Mouse (Mus musculus) macrophage (primary cell): ENCODE data around the gene Slc35e3. TPM values are rescaled to one million over a fixed set of nuclear protein-coding genes. Genes with fewer than 3 reads are reported as not detected.
A peak's percentile ranks its signal among the peaks of the same experiment; 100 is the strongest.
"Not testable (repeated sequence)": the region's sequence is repeated elsewhere in the genome, so short reads cannot be mapped to it uniquely, and the experiment has no call there.

Source experiments
- H3K27ac ChIP-seq: fragments of 350-480 bp; formaldehyde crosslinking; 2 replicates; pipeline ENCODE4 v1.9.0; 2021
- H3K36me3 ChIP-seq: fragments of 350-480 bp; formaldehyde crosslinking; 2 replicates; pipeline ENCODE4 v1.9.0; 2021; ENCODE audit errors: inconsistent target
- H3K4me3 ChIP-seq: fragments of 350-480 bp; formaldehyde crosslinking; 2 replicates; pipeline ENCODE4 v1.9.0; 2021; ENCODE audit errors: inconsistent target
- H3K79me2 ChIP-seq: fragments of 350-480 bp; formaldehyde crosslinking; 2 replicates; pipeline ENCODE4 v1.9.0; 2021; ENCODE audit errors: inconsistent target
- WGBS: methylation state at CpG from one replicate; pipeline ENCODE4 v1.1.7; 2026; ENCODE audit warnings: inconsistent platforms; ENCODE audit not compliant: missing documents; 5-methylcytosine and 5-hydroxymethylcytosine counted together
- polyA plus RNA-seq: library from polyadenylated mRNA; stranded (reverse); fragments of 250-400 nt; gene quantifications from 3 replicates; pipeline ENCODE4 v1.2.4, GENCODE M21; 2018; ENCODE audit warnings: inconsistent platforms

Slc35e3 gene
- polyA plus RNA-seq, 1 experiment from 2014 or later, result 6.8 TPM

GRCm38 (mm10) chr10:117716686-117717085 lies 29.5 kb downstream of the Slc35e3 start:
- H3K27ac ChIP-seq, result peak overlapping the region; percentile 96
- H3K79me2 ChIP-seq, result no peaks in the 10 kb centered on the region
- WGBS, result 93% methylated on average over 3 of the region's 3 CpGs
- H3K4me3 ChIP-seq, result no peak overlapping the region
- no peaks in the 10 kb centered on the region for H3K36me3 ChIP-seq

GRCm38 (mm10) chr10:117715654-117716053 lies 30.5 kb downstream of the Slc35e3 start:
- H3K36me3 ChIP-seq, H3K4me3 ChIP-seq, H3K79me2 ChIP-seq: not testable (repeated sequence)
- WGBS, result 100% methylated on average over 1 of the region's 1 CpGs
- H3K27ac ChIP-seq, result peak overlapping the region; percentile 96

GRCm38 (mm10) chr10:117714928-117715500 lies 31.2 kb downstream of the Slc35e3 start:
- Histone ChIP-seq H3K27ac (peak overlapping the region; percentile 96), H3K79me2 (no peaks in the 10 kb centered on the region), H3K4me3 (no peak overlapping the region), H3K36me3 (no peaks in the 10 kb centered on the region)
- 85% methylated on average over 4 of the region's 4 CpGs for WGBS

- Histone ChIP-seq H3K79me2 (peaks cover 9% of the 10 kb centered on the region), H3K36me3 (no peaks in the 10 kb centered on the region), H3K27ac (no peak overlapping the region), H3K4me3 (no peak overlapping the region)
- WGBS, result 100% methylated on average over 3 of the region's 3 CpGs
These were observed 32.1 kb downstream of the Slc35e3 start for GRCm38 (mm10) chr10:117714048-117714545.

- Histone ChIP-seq H3K27ac (no peak overlapping the region), H3K4me3 (no peak overlapping the region), H3K36me3 (no peaks in the 10 kb centered on the region), H3K79me2 (peaks cover 15% of the 10 kb centered on the region)
- WGBS, result 93% methylated on average over 8 of the region's 8 CpGs
These were observed 32.7 kb downstream of the Slc35e3 start for GRCm38 (mm10) chr10:117713466-117713865.

- Histone ChIP-seq H3K79me2 (peaks cover 21% of the 10 kb centered on the region), H3K27ac (no peak overlapping the region), H3K36me3 (no peaks in the 10 kb centered on the region), H3K4me3 (no peak overlapping the region)
- 99% methylated on average over 9 of the region's 9 CpGs for WGBS
These were observed 33.3 kb downstream of the Slc35e3 start for GRCm38 (mm10) chr10:117712871-117713270.

GRCm38 (mm10) chr10:117712191-117712754 lies 33.9 kb downstream of the Slc35e3 start:
- H3K79me2 ChIP-seq, result peaks cover 27% of the 10 kb centered on the region
- H3K36me3 ChIP-seq, result no peaks in the 10 kb centered on the region; the same call in 1 of the 2 replicates
- no peak overlapping the region for H3K27ac ChIP-seq
- no peak overlapping the region for H3K4me3 ChIP-seq
- 91% methylated on average over 5 of the region's 9 CpGs for WGBS

GRCm38 (mm10) chr10:117711408-117711807 lies 34.8 kb downstream of the Slc35e3 start:
- peak overlapping the region; percentile 62 for H3K4me3 ChIP-seq
- 90% methylated on average over 5 of the region's 5 CpGs for WGBS

GRCm38 (mm10) chr10:117710604-117711141 lies 35.5 kb downstream of the Slc35e3 start, which contains the start of gene Mdm2:
Gene Mdm2 (minus strand): TSS chr10:117710758.
- WGBS, result under 1% methylated on average over 37 of the region's 52 CpGs
- peak within 1 kb of the TSS; percentile 84 for H3K27ac ChIP-seq
- H3K4me3 ChIP-seq, result peak within 1 kb of the TSS; percentile 88
- H3K36me3 ChIP-seq, result peaks cover 8% of the 10 kb centered on the region
- H3K79me2 ChIP-seq, result peaks cover 43% of the 10 kb centered on the region

More at GRCm38 (mm10) chr10:117711408-117711807, 34.8 kb downstream of the Slc35e3 start:
- Histone ChIP-seq H3K79me2 (peaks cover 36% of the 10 kb centered on the region), H3K36me3 (peaks cover 5% of the 10 kb centered on the region; the same call in 1 of the 2 replicates), H3K27ac (peak overlapping the region; percentile 84)

GRCm38 (mm10) chr10:117709930-117710603 lies 36.1 kb downstream of the Slc35e3 start:
- H3K79me2 ChIP-seq, result peaks cover 49% of the 10 kb centered on the region
- WGBS, result 2% methylated on average over 49 of the region's 71 CpGs
- H3K4me3 ChIP-seq, result peak overlapping the region; percentile 88
- H3K27ac ChIP-seq, result peak overlapping the region; percentile 81
- H3K36me3 ChIP-seq, result peaks cover 15% of the 10 kb centered on the region

- WGBS, result 12% methylated on average over 12 of the region's 12 CpGs
- peaks cover 56% of the 10 kb centered on the region for H3K79me2 ChIP-seq
- H3K27ac ChIP-seq, result peak overlapping the region; percentile 81
- peak overlapping the region; percentile 88 for H3K4me3 ChIP-seq
- H3K36me3 ChIP-seq, result peaks cover 21% of the 10 kb centered on the region
These were observed 36.8 kb downstream of the Slc35e3 start for GRCm38 (mm10) chr10:117709326-117709830.

- peaks cover 27% of the 10 kb centered on the region for H3K36me3 ChIP-seq
- peak overlapping the region; percentile 81 for H3K27ac ChIP-seq
- peaks cover 61% of the 10 kb centered on the region for H3K79me2 ChIP-seq
- 31% methylated on average over 8 of the region's 9 CpGs for WGBS
- H3K4me3 ChIP-seq, result peak overlapping the region; percentile 88
These were observed 37.3 kb downstream of the Slc35e3 start for GRCm38 (mm10) chr10:117708856-117709255.

- Histone ChIP-seq H3K79me2 (peaks cover 66% of the 10 kb centered on the region), H3K36me3 (peaks cover 31% of the 10 kb centered on the region), H3K27ac (peak overlapping the region; percentile 81; the same call in 1 of the 2 replicates), H3K4me3 (peak overlapping the region; percentile 88)
- WGBS, result 88% methylated on average over 2 of the region's 2 CpGs
These were observed 37.8 kb downstream of the Slc35e3 start for GRCm38 (mm10) chr10:117708376-117708775.

- WGBS, result 95% methylated on average over 2 of the region's 2 CpGs
- Histone ChIP-seq H3K27ac (peak overlapping the region; percentile 81), H3K4me3 (peak overlapping the region; percentile 88), H3K79me2 (peaks cover 77% of the 10 kb centered on the region), H3K36me3 (peaks cover 42% of the 10 kb centered on the region)
These were observed 38.9 kb downstream of the Slc35e3 start for GRCm38 (mm10) chr10:117707114-117707838.
